Mouse (Mus musculus) urinary bladder, postnatal 14 days (tissue): ENCODE results near the gene Gjb6.

Source experiments
- DNase-seq: peaks from one replicate; pipeline ENCODE4 v3.0.0; 2021; ENCODE audit warnings: low spot score

The Gjb6 gene

GRCm38 (mm10) chr14:57133161-57133661 lies at the start of gene Gjb6:
Gene Gjb6 (minus strand): TSS chr14:57133611.
- DNase-seq = peak; percentile 23

- no peak for DNase-seq
These were observed 32.1 kb upstream of the Gjb6 start for GRCm38 (mm10) chr14:57165493-57165892.

- DNase-seq = no peak
These were observed 28.4 kb upstream of the Gjb6 start for GRCm38 (mm10) chr14:57161833-57162232.

GRCm38 (mm10) chr14:57161201-57161600 lies 27.8 kb upstream of the Gjb6 start:
- peak; percentile 55 for DNase-seq

- no peak for DNase-seq
These were observed 21.5 kb upstream of the Gjb6 start for GRCm38 (mm10) chr14:57154916-57155315.

GRCm38 (mm10) chr14:57145741-57146140 lies 12.3 kb upstream of the Gjb6 start:
- DNase-seq = no peak

GRCm38 (mm10) chr14:57135265-57135664 lies 1.9 kb upstream of the Gjb6 start:
- no peak for DNase-seq

- no peak for DNase-seq
These were observed 6.0 kb downstream of the Gjb6 start for GRCm38 (mm10) chr14:57127383-57127782.

- no peak for DNase-seq
These were observed 11.1 kb downstream of the Gjb6 start for GRCm38 (mm10) chr14:57122295-57122694.

- DNase-seq = no peak
These were observed 17.4 kb downstream of the Gjb6 start, which contains the start of gene Gm4491 for GRCm38 (mm10) chr14:57115823-57116544. Gene Gm4491 (minus strand): TSS chr14:57115883.

- DNase-seq = peak; percentile 39
These were observed 24.2 kb downstream of the Gjb6 start for GRCm38 (mm10) chr14:57109194-57109593.

GRCm38 (mm10) chr14:57107916-57108315 lies 25.5 kb downstream of the Gjb6 start:
- no peak for DNase-seq

GRCm38 (mm10) chr14:57107091-57107490 lies 26.3 kb downstream of the Gjb6 start:
- no peak for DNase-seq

- peak; percentile 36 for DNase-seq
These were observed 27.7 kb downstream of the Gjb6 start for GRCm38 (mm10) chr14:57105721-57106120.

- DNase-seq = no peak
These were observed 28.3 kb downstream of the Gjb6 start for GRCm38 (mm10) chr14:57105111-57105510.

GRCm38 (mm10) chr14:57104106-57105023 lies 29.0 kb downstream of the Gjb6 start, which contains the start of gene Gjb2:
Gene Gjb2 (minus strand): TSS chr14:57104702.
- peak; percentile 59 for DNase-seq

GRCm38 (mm10) chr14:57103711-57104105 lies 29.7 kb downstream of the Gjb6 start:
- DNase-seq = no peak

- no peak for DNase-seq
These were observed 30.3 kb downstream of the Gjb6 start for GRCm38 (mm10) chr14:57103121-57103520.

GRCm38 (mm10) chr14:57101623-57102022 lies 31.8 kb downstream of the Gjb6 start:
- DNase-seq = no peak

- no peak for DNase-seq
These were observed 37.6 kb downstream of the Gjb6 start for GRCm38 (mm10) chr14:57095855-57096254.

- peak; percentile 61 for DNase-seq
These were observed 40.4 kb downstream of the Gjb6 start for GRCm38 (mm10) chr14:57093029-57093428.

GRCm38 (mm10) chr14:57090001-57090400 lies 43.4 kb downstream of the Gjb6 start:
- DNase-seq = no peak

GRCm38 (mm10) chr14:57089107-57089506 lies 44.3 kb downstream of the Gjb6 start:
- DNase-seq = no peak
